Mouse (Mus musculus): ENCODE data around the gene Rbfox1.
A peak's percentile ranks its signal among the peaks of the same experiment; 100 is the strongest.

DNA sequence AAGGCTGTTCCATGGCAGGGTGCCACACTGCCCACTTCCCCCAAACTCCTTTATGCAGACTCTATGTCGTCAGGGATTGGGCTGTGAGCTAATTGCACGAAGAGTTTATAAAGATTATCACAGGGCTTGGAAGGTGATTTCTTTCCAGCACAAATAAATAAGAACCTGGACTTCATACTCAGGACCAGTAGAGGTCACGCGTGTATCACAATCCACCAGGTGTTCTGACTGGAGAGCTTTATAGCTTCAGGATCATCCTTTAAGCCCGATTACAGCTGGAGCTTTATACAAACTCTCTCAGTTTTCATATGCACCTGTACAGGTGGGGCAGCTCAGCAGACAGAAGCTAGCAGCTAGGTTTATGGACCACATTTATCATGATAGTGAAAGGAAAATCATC, 623.8 kb downstream of the Rbfox1 start:
- TF ChIP-seq CTCF (IDR thresholded peaks at IDR 0.05; ENCODE audit: borderline replicate concordance, extremely low read depth, insufficient read depth, insufficient read length) (peak; percentile 28; the same call in 1 of the 2 replicates), POLR2A (IDR thresholded peaks at IDR 0.05; ENCODE audit: borderline replicate concordance, extremely low read depth, insufficient read depth, insufficient read length, poor library complexity, severe bottlenecking) (no peak)

All from brain, embryonic 14.5 days (tissue).